Mouse (Mus musculus): Measurements from ENCODE around the gene Mturn. TPM values are rescaled to one million over a fixed set of nuclear protein-coding genes. Genes with fewer than 3 reads are reported as not detected.

Mturn gene
- total RNA-seq, 2 experiments from 2014 or later, result 159 to 165 TPM

- DNase-seq (ENCODE audit: low spot score in 2 of 2), result no peak
Measured at GRCm38 (mm10) chr6:54729451-54730105, 48.2 kb downstream of the Mturn start.

- no peak for DNase-seq (ENCODE audit: low spot score in 2 of 2)
Measured at GRCm38 (mm10) chr6:54731726-54732125, 50.3 kb downstream of the Mturn start.

GRCm38 (mm10) chr6:54732721-54733120 is 51.3 kb downstream of the Mturn start:
- peak in 1 of 2 experiments; percentile 48 for DNase-seq (ENCODE audit: low spot score in 2 of 2)

GRCm38 (mm10) chr6:54736126-54736525 is 54.7 kb downstream of the Mturn start:
- no peak for DNase-seq (ENCODE audit: low spot score in 2 of 2)

- DNase-seq (ENCODE audit: low spot score in 2 of 2), result no peak
Measured at GRCm38 (mm10) chr6:54737255-54737654, 55.8 kb downstream of the Mturn start.

GRCm38 (mm10) chr6:54737684-54738083 is 56.3 kb downstream of the Mturn start:
- DNase-seq (ENCODE audit: low spot score in 2 of 2), result no peak

- DNase-seq (ENCODE audit: low spot score in 2 of 2), result peak in 1 of 2 experiments; percentile 7
Measured at GRCm38 (mm10) chr6:54749056-54749455, 67.6 kb downstream of the Mturn start.

- no peak for DNase-seq (ENCODE audit: low spot score in 2 of 2)
Measured at GRCm38 (mm10) chr6:54751621-54752020, 70.2 kb downstream of the Mturn start.

- DNase-seq (ENCODE audit: low spot score in 2 of 2), result no peak
Measured at GRCm38 (mm10) chr6:54752076-54752475, 70.7 kb downstream of the Mturn start.

Other genes with a start within 250 kb of the Mturn start
- 10 to 100 TPM; 98.5 to 99.8 TPM for gene Scrn1, start 115.1 kb upstream of the Mturn start, total RNA-seq (2021)
- 10 to 100 TPM; 12.3 to 13.7 TPM for gene Plekha8, start 86.5 kb upstream of the Mturn start, total RNA-seq (2021)
- 10 to 100 TPM; 13.9 to 14.2 TPM for gene Fkbp14, start 84.3 kb upstream of the Mturn start, total RNA-seq (2021)
- gene Znrf2, start 135.3 kb downstream of the Mturn start, total RNA-seq (2021), result 10 to 100 TPM; 21.5 to 23.7 TPM

Measured in layer of hippocampus, adult 18-20 months (tissue).